Mouse (Mus musculus): ENCODE results near the gene Calcb.

Gene Calcb

DNA sequence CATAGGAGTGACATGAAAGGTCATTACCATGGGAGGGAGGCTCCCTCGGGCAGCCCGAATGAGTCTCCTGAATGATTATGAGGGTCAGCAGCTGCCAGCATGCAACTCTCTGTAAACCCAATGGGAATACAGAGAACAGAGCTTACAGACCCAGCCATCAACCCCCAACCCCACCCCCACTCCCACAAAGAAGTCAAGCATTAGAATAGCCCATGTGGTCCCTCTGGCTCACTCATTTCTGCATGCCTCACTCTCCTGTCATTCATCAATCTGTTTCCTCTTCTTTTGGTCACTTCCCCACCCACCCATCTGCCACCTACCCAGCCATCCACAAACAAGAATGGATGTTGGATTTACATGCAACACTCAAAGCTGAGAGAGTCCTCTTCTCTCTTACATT lies 35.0 kb downstream of the Calcb start:
- DNase-seq (ENCODE audit: low spot score in 2 of 2) = no peak

GRCm38 (mm10) chr7:114754196-114754595 lies 35.8 kb downstream of the Calcb start:
- no peak for DNase-seq (ENCODE audit: low spot score in 2 of 2)

DNA sequence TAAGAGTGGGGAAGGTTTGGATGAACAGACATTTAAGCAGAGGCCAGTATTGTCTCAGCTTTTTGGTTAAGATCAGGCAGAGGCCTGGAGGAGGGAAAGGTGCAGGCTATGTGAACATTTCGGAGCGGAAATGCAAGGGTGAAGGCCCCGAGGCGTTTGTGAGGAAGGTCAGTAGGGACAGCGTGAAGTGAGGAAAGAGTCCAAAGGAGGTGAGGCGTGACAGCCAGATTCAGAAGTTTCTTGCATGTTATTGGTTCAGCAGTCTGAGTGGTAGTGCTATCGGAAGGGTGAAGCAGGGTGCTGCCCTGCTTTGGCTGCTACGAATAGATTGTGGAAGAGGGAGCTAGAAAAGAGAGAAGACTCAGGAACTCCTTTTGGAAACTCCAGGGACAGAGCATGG lies 36.2 kb downstream of the Calcb start:
- DNase-seq (ENCODE audit: low spot score in 2 of 2) = no peak

DNA sequence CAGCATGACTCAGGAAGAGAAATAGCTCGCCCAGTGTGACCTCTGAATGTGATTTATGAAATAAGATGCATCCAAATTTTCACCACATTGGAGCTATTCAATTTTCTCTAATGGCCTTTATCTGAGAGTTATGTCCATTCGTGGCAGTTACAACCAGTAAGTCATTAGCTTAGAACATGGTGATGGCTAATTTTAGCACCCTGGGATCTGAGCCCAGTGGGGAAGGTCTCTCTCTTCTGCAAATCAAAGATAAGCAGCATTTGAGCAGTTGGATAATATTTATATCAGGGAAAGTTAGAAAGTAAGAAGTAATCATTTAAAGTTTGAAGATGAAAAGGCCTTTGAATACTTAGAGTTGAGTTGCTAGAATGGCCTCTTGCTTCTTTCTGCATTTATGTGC lies 44.2 kb downstream of the Calcb start:
- DNase-seq (ENCODE audit: low spot score in 2 of 2) = no peak

GRCm38 (mm10) chr7:114765273-114765672 lies 46.8 kb downstream of the Calcb start:
- DNase-seq (ENCODE audit: low spot score in 2 of 2) = no peak

- no peak for DNase-seq (ENCODE audit: low spot score in 2 of 2)
Measured at GRCm38 (mm10) chr7:114766523-114766922, 48.1 kb downstream of the Calcb start.

GRCm38 (mm10) chr7:114768516-114768915 lies 50.1 kb downstream of the Calcb start:
- no peak for DNase-seq (ENCODE audit: low spot score in 2 of 2)

DNA sequence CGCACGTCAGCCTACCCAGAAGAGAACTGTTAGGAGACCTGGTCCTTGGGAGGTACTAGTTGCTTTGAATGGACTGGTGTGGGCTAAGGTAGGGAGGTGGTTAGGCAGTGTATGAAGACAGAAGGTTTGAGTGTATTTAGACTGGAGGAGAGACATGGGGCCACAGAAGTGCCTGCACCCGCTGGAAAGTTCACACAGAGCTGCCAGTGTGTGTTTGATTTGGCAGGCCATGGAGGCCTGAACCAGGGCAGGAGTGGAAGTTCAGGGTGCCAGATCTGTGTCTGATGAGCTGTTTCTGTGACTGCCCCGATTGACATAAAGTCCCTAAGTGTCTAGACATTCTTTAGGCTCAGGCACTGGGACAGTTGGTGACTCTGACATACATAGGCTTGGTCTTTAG lies 50.6 kb downstream of the Calcb start:
- DNase-seq (ENCODE audit: low spot score in 2 of 2) = no peak

GRCm38 (mm10) chr7:114770586-114770985 lies 52.1 kb downstream of the Calcb start:
- DNase-seq (ENCODE audit: low spot score in 2 of 2) = no peak

GRCm38 (mm10) chr7:114771801-114772200 lies 53.4 kb downstream of the Calcb start:
- DNase-seq (ENCODE audit: low spot score in 2 of 2) = no peak
